Mouse (Mus musculus) thymus, postnatal 10 days (tissue): ENCODE results near the gene Kif13a.

Source experiments
- DNase-seq, 2 experiments: peaks; one replicate each; pipeline ENCODE4 v3.0.0; 2021; ENCODE audit warnings: low spot score in 2 of 2

Gene Kif13a

GRCm38 (mm10) chr13:46838551-46838950 lies 91.1 kb downstream of the Kif13a start:
- DNase-seq: peak in 1 of 2 experiments; percentile 47

DNA sequence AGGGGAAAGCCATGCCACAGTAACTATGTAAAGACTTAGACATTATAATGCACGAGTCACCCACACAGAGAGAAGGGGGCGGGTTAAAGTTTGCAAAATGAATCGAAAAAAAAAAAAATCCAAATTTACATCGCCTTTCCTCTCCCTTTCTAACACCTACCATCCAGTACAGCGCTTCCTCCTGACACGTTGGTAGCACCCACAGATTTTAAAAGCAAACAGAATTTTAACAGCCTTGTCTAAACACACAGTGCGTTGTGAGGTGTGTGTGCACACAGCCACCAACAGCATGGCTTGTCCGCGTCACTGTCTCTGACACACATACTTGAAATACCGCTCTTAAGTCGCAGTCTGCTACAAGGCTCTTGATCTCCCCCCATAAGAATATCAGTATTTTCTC lies 94.3 kb downstream of the Kif13a start:
- DNase-seq: no peak

GRCm38 (mm10) chr13:46834805-46835204 lies 94.9 kb downstream of the Kif13a start:
- DNase-seq: no peak

DNA sequence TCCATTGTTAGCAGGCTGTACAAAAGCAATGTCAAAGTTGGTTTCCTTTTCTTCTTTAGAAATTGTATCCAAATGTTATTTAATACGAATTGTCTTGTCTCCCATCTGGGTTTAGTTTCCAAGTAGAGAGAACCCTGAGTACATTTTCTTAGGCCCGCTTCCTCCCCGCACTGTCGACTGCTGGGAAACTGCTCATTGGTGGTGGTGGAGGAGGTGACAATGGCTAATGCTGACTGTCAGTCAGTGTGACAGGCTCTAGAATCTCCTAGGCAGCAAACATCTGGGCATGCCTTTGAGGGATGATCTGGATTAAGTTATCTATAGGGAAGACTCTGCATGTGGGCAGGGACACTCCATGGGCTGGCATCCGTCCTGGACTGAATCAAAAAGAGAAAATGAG lies 96.1 kb downstream of the Kif13a start:
- DNase-seq: no peak

DNA sequence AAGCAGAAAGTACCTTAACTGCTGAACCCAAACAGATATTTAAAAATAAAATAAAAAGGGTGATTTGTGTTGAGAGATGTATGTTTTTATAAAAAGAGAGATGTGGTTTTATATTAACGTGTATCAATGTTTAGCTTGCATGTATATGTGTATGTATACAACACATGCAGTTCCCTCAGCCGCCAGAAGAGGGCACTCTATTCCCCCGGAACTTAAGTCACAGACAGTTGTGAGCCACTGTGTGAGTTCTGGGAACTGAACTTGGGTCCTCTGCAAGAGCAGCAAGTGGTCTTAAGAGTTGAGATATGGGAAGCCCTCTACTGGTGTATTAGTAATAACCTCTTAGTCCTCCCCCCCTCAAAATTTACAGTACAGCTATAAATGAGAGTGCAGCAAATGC lies 96.7 kb downstream of the Kif13a start:
- peak in 1 of 2 experiments; percentile 32 for DNase-seq

GRCm38 (mm10) chr13:46823271-46823670 lies 106.4 kb downstream of the Kif13a start:
- no peak for DNase-seq

DNA sequence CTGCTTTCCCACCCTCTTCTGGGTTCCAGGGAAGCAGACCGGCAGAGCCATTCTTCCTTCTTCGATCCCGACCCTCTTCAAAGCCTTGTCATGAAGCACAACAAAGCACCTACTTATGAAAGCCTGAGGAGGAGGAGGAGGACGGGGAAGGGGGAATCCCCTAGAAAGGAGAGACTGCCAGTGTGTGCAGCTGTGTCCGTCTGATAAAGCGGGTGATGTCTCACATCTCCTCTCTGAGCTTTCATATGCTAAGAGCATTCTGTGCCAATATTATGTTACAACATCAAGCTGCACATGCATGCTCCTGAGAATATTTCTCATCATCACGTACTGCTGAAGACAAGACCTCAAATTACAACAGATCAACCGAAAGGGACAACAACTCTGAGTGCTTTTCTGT lies 107.5 kb downstream of the Kif13a start:
- no peak for DNase-seq

- no peak for DNase-seq
These were observed 109.9 kb downstream of the Kif13a start for GRCm38 (mm10) chr13:46819729-46820223.

GRCm38 (mm10) chr13:46819202-46819728 lies 110.4 kb downstream of the Kif13a start:
- DNase-seq: no peak

GRCm38 (mm10) chr13:46818374-46818773 lies 111.3 kb downstream of the Kif13a start:
- no peak for DNase-seq

GRCm38 (mm10) chr13:46812648-46813184 lies 117.0 kb downstream of the Kif13a start:
- no peak for DNase-seq

GRCm38 (mm10) chr13:46811696-46812095 lies 118.0 kb downstream of the Kif13a start:
- DNase-seq: no peak

GRCm38 (mm10) chr13:46810613-46811012 lies 119.1 kb downstream of the Kif13a start:
- no peak for DNase-seq

GRCm38 (mm10) chr13:46810098-46810497 lies 119.6 kb downstream of the Kif13a start:
- DNase-seq: peak in 1 of 2 experiments; percentile 12

- no peak for DNase-seq
These were observed 121.8 kb downstream of the Kif13a start for GRCm38 (mm10) chr13:46807901-46808300.

- no peak for DNase-seq
These were observed 128.5 kb downstream of the Kif13a start for GRCm38 (mm10) chr13:46801196-46801595.

GRCm38 (mm10) chr13:46798156-46798555 lies 131.5 kb downstream of the Kif13a start:
- DNase-seq: peak; percentile 32 to 68

- DNase-seq: no peak
These were observed 133.3 kb downstream of the Kif13a start for GRCm38 (mm10) chr13:46796381-46796780.

- DNase-seq: peak in 1 of 2 experiments; percentile 25
These were observed 135.8 kb downstream of the Kif13a start for GRCm38 (mm10) chr13:46793824-46794223.

DNA sequence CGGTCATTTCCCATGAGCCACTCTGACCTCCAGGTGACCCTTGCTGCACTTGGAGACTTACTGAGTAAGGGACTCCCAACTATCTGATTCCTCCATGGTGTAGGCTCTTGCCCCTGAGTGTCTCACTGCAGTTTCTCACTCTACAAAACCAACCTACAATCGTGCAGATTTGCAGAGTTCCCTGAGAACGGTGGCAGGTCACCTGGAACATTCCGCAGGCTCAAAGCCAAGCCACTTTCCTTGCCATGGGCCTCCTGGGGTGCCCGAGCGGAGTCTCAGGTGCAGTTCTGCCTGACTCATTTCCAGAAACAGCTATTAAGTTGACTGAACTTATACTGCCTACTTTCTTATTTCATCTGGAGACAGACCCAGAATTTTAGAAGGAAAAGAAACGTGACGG lies 141.2 kb downstream of the Kif13a start:
- no peak for DNase-seq

DNA sequence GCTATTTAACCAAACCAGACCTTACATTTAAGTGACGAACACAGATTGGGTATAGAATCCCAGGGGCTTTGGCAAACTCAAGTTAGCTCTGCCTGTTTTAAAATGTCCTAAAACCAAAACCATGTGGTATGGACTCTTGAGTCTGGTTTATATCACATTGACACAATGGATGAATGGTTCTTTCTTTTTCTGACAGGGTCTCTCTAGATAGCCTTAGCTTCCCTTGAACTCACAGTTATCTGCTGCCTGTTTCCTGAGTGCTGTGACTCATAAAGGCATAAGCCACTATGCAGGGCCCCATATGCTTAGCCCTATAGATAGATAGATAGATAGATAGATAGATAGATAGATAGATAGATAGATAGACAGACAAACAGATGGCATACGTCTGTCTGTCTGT lies 142.8 kb downstream of the Kif13a start:
- no peak for DNase-seq

- DNase-seq: no peak
These were observed 143.6 kb downstream of the Kif13a start for GRCm38 (mm10) chr13:46786064-46786561.

DNA sequence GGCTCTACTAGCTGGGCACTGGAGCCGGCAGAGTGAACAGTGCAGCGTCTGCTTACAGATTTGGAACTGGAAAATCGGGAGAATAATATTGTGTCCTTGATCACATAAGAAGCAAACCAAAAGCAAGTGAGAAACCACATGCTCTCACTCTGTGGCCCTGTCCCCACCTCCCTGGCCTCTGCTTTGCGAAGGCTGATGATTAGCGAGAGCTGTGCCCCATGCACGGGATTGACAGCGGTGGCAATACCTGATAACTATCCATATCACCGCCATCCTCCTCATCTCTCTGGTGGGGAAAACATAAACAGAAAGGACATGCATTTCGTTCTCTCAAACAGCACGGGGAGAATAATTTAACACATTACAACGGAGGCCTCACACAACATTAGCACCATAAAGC lies 149.3 kb downstream of the Kif13a start:
- DNase-seq: no peak

- peak; percentile 63 to 65 for DNase-seq
These were observed 149.8 kb downstream of the Kif13a start for GRCm38 (mm10) chr13:46779831-46780230.
